Mouse (Mus musculus) embryonic stem cell, embryonic (primary cell): ENCODE measurements around the gene Cd47.

Experiments used
- CTCF ChIA-PET, 4 experiments: fragments of 300-600 bp in 2 of 4; fragments of 350-600 bp in 2 of 4; sonication (Branson Sonifier 250); formaldehyde crosslinking; loops; one replicate each; lab custom pipeline; 2022; ENCODE audit warnings: inconsistent platforms in 2 of 4; lab: Charles Lee
- POLR2A ChIA-PET, 4 experiments: fragments of 300-600 bp in 2 of 4; fragments of 350-600 bp in 2 of 4; sonication (Branson Sonifier 250); formaldehyde crosslinking; loops; one replicate each; lab custom pipeline; 2022; ENCODE audit warnings: antibody characterized with exemption in 4 of 4, inconsistent platforms in 1 of 4; lab: Charles Lee

The Cd47 gene

DNA sequence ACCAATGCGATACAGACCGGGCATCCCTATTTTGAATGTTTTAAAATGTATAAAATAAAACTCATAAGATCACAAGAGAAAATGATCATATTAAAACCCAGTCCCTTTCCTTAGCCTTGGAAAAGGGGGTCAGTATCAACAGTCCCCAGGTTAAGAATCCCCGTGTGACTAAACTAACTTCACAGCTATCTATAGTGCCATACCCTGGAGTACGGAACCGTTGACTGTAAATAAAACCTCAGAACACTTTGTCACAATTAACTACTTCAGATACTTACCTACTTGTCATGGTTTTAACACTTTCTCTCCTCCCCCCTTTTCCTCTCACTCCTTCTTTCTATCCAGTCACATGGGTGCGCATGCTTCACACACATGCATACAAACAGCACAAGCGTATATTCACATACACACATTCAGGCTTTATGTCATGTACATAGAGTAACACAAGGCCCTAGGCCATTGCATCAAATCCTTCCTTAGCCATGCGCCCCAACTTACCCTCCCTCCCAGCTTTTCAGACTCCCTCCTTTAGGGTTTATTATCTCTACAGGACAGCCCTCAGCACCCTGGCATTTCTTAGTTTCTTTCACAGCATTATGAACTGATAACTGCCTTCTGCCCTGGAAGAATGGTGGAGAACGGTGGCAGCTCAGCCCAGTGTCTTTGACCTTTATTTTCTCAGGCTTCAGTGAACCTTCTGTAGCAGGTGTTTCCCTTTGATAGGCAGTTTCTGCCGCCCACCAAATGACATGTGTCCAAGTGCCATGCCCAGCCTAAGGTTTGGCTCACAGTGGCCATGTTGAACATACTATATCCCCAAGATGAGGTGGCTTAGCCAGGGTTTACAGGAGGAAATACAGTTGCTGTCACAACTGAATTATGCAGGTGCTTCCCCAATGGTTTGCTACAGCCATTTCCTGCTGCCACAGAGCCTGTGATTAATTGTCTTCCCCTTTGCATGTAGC is at the start of gene Cd47:
Gene Cd47, plus strand, starts transcription at position 937 of the 965 bp plus-strand sequence.
- ChIA-PET CTCF (no interaction called here), POLR2A (no interaction called here)

DNA sequence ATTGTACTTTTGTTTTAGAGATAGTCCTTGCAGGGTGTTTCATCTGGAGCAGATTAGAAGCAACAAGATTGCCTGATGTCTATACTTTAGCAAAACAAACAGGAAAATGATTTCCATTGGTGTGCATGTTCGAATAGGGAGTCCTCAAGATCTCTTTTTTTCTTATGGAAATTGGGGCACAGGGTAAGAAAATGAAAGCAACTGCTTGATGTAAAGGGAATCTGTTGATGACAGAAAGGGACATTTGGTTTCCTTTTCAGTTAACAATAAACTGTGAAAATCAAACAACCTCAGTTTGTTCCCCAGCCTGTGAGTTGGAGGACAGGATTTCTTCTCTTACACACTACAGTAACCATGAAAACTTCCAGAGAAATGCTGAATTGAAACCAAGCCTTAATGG is 47.4 kb upstream of the Cd47 start:
- CTCF ChIA-PET: no interaction called here
- POLR2A ChIA-PET: interaction anchor here in 1 of 4 experiments (0.6 kb wide), 1 partner anchor 114 kb away, joined by 3 read pairs; no protein-coding TSS in a partner anchor

DNA sequence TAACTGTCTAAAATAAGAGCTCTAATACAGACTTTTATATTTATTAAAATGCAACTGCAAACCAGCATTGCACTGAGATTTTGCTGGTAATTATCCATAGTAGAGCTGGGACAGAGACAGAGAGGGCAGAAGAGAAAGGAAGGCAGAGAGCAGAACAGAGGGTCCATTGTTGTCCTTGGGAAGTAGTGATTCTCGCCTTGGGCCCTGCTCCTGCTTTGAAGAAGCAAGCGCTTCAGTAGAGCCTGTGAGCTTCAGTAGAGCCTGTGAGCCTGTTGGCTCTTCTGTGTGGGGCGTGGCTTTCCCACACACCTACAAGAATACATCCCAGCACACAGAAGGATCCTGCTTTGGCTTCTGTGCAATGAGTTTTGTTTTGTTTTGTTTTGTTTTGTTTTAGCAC is 47.0 kb upstream of the Cd47 start:
- CTCF ChIA-PET: interaction anchor here in 1 of 4 experiments (0.6 kb wide), 1 partner anchor 40 kb away, joined by 5 read pairs; no protein-coding TSS in a partner anchor
- POLR2A ChIA-PET: interaction anchor here in 1 of 4 experiments (0.6 kb wide), 1 partner anchor 114 kb away, joined by 3 read pairs; no protein-coding TSS in a partner anchor

GRCm38 (mm10) chr16:49760517-49761203 is 39.7 kb upstream of the Cd47 start:
- ChIA-PET CTCF (no interaction called here), POLR2A (no interaction called here)

DNA sequence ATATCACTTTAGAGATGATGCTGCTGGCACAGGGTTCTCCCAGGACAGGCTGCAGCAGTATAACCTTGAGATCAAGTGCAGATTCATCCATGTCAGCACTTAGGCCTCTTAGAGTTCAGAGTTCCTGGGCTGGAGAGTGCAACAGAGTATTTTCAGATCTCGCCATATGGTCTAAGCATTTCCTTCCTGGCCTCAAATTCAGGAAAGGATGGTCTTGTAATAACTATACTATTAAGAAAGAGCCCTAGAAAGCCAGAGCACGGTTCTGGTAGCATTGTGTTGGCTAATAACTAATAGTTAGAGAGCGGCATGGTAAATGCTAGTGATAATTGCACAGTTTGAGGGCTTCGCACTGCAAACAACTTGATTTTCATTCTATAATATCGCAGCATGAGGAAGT is 38.4 kb upstream of the Cd47 start:
- POLR2A ChIA-PET: no interaction called here
- CTCF ChIA-PET: no interaction called here

DNA sequence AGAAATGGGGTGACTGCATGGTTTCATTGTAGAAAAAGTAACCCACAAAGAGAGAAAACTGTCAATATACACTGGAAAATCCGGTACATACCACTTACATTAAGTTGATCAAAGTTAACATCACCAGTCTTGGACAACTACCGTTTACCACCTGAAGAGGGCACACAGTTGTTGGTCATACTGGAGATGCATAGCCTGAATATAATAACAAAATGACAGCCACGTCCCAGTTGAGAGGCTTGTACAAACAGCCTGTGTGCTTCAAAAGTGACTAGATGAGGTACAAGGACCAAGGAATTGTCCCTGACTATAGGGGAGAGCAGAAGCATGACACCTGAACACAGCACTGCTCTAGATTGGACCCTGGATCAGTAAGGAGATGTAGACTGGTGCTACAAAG is 34.0 kb upstream of the Cd47 start:
- CTCF ChIA-PET: no interaction called here
- POLR2A ChIA-PET: no interaction called here

- CTCF ChIA-PET: interaction anchor here in 1 of 4 experiments (0.6 kb wide), 1 partner anchor 1917 kb away, joined by 7 read pairs; no protein-coding TSS in a partner anchor
Measured at GRCm38 (mm10) chr16:49768491-49769031, 31.8 kb upstream of the Cd47 start.

DNA sequence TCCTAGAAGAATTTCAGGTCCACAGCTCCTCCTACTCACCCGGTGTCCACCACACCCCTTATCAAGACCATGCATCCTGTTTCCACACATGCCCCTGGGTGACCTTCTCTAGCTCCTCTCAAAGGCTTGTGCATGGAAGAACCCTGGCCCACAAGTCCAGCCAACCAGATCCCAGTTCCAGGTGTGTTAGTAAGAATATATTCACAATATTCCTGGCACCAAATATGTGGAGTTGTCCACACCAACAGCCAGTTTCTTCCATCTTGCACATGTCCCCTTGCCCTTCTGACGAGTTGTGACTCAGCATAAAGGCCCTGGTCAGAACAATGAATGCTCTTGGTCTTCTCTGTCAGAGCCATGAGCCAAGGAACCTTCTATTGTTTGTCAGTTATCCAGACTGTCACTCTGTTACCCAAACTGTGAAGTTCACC is 30.5 kb upstream of the Cd47 start:
- POLR2A ChIA-PET: interaction anchor here in 1 of 4 experiments (1.3 kb wide), 1 partner anchor 70 kb away, joined by 3 read pairs; no protein-coding TSS in a partner anchor
- CTCF ChIA-PET: no interaction called here

More at GRCm38 (mm10) chr16:49768491-49769031, 31.8 kb upstream of the Cd47 start:
- POLR2A ChIA-PET: interaction anchor here in 2 of 4 experiments (0.6 to 1.4 kb wide), 5 partner anchors 9 to 275 kb away, joined by 3 to 4 read pairs (median 3); partner anchors contain the start of gene Ift57 (in 1 of the 2)

DNA sequence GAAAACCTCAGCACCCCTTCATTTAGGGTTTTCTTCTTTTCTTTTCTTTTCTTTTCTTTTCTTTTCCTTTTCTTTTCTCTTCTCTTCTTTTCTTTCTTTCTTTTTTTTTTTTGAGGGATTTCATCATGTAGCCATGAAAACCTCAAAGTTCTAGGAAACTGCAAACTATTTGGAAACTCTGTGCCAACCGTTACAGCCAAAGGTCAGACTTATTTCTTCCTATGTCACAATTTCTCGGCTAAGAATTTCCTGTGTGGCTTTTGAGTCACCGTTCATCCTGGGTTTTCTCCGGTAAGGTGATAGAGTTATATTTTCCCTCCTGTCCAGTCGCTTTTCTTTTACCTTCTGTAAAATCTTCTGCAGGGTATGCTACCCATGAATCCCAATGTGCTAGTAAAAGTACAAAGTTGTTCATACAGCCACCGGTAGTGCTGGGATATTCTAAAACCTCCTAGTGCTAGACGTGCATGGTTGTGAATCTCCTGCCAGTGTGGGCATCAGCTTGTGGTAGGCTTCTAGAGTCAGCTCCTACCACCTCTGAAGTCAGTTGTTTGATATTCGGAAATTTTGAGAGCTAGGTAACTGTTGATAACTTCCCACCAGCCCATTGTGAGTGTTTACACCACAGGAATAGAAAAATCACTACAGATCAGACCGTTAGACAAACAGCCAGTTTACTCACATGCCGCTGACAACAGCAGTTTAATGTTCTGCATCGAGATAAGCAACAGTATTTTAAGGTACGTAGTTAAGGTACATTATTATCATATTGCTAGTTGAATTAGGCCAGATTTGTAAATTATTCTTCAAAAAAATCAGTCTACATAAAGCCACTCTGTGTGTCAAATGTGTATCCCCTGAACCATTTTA is 29.8 kb upstream of the Cd47 start:
- POLR2A ChIA-PET: no interaction called here
- CTCF ChIA-PET: no interaction called here

GRCm38 (mm10) chr16:49771609-49772396 is 28.5 kb upstream of the Cd47 start:
- POLR2A ChIA-PET: no interaction called here
- CTCF ChIA-PET: interaction anchor here in 1 of 4 experiments (0.7 kb wide), 1 partner anchor 275 kb away, joined by 5 read pairs; no protein-coding TSS in a partner anchor

DNA sequence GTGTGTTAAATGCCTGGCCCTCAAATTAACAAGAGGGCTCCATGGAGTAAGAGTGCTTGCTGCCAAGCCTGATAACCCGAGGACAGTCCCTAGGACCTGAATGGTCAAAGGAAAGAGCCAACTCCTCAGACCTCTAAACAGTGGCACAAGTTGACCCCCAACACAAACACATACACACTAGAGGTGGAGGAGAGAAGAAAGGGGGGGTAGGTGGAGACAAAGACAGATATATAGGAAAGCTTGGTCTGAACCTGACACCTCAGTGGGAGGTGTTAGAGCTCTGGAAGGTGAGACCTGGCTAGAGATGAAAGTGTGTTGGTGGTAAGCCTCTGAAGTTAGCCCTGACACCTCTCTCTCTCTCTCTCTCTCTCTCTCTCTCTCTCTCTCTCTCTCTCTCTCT is 27.8 kb upstream of the Cd47 start:
- ChIA-PET POLR2A (no interaction called here), CTCF (interaction anchor here in 1 of 4 experiments (0.7 kb wide), 1 partner anchor 274 kb away, joined by 5 read pairs; no protein-coding TSS in a partner anchor)

DNA sequence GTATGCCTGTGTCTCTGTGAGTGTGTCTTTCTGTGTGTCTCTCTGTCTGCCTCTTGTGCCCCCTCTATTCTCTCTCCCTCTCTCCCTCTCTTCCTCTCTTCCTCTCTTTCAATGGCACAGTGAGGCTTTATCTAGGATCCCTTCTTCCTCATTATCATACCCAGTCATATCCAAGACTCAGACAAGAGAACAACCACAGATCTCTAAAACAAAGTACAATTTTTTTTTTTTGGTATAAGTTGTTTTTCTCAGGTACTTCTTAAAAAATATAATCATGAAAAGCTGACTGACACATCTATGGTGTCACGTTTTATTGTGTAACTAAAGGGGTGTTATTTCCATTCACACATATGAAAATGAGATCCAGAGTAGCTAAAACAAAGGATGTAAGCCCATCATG is 27.3 kb upstream of the Cd47 start:
- ChIA-PET POLR2A (no interaction called here), CTCF (no interaction called here)

DNA sequence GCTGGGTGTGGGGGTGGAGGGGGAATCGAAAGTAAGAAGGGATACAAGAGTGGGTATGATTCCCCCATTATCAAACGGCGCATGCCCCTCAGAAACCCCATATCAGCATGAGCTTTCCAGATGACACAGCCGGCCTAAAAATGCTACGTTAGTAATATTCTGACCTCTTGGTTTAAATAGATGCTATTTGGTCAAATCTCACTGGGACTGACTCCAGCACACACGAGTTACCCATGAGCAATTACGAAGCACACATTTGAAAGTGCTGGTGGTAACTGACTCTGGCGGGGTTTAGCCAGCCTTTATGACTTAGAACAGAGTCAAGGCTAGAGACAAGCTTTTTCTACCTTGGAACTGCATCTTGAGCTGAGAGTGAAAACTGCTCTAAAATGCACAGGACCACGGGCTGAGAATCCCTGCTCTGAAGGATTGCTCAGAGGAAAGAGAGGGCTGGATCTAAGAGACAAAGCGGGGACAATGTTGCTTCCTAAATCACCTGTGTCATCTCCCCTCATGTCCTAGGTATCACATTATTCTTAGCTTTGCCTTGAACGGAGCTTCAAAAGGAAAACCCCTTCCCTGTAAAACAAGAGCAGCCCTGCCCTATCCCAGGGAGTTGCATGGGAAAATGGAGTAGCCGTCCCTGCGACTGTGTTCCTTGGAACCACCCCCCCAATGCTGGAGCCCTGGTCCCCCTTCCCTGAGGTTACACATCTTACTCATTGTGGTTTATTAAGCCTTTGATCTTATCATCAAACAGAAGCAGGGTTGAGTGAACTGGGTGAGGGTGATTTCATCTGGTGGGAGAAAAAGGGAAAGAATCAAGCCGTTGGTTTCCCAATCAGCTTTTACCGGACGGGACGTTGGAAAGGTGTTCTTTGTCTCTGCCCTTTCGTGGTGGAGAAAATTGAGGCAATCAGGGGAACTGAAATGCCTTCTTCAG is 26.0 kb upstream of the Cd47 start:
- POLR2A ChIA-PET: no interaction called here

GRCm38 (mm10) chr16:49775002-49775966 is 25.0 kb upstream of the Cd47 start:
- POLR2A ChIA-PET: no interaction called here
- CTCF ChIA-PET: no interaction called here

More for the DNA sequence above, 26.0 kb upstream of the Cd47 start:
- CTCF ChIA-PET: no interaction called here

DNA sequence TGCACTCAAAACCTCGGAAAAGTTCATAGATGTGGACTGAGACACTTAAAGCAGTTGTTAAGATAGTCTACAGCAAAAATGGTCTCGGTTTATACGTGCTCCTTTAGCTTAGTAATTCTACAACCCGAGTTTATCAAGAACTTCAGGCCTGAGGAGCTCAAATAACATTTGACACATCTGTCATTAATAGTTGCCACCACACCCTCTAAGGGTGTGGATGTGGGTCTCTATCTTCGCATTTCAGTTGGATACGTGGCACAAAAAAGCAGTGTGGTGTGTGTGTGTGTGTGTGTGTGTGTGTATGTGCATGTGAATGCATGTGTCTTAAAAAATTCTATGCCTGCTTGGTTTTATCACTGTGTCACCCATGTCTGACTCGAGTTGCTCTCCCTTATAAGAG is 23.4 kb upstream of the Cd47 start:
- POLR2A ChIA-PET: interaction anchor here in 2 of 4 experiments (1.0 to 1.3 kb wide), 2 partner anchors 8 to 20 kb away, joined by 3 read pairs; no protein-coding TSS in a partner anchor
- CTCF ChIA-PET: interaction anchor here in 1 of 4 experiments (0.7 kb wide), 1 partner anchor 13 kb away, joined by 6 read pairs; no protein-coding TSS in a partner anchor
